Mouse (Mus musculus) erythroblast, embryonic 14.5 days (primary cell): ENCODE results near the gene Phb.

Source experiments
- GATA1 ChIP-seq: IDR thresholded peaks from 2 replicates; pipeline ENCODE4 v1.6.1; 2012; ENCODE audit warnings: low read length, inconsistent platforms, mixed read lengths
- TAL1 ChIP-seq: IDR thresholded peaks from 3 replicates; pipeline ENCODE4 v1.6.1; 2012; ENCODE audit warnings: low read length, inconsistent platforms, mixed read lengths

- TF ChIP-seq GATA1, result no peak
- TF ChIP-seq TAL1, result no peak
Observed at GRCm38 (mm10) chr11:95649560-95649959, 17.2 kb upstream of the Phb start.
